Mouse (Mus musculus) bone marrow, adult 2 months (tissue): Measurements from ENCODE around the gene Snx3. TPM values are rescaled to one million over a fixed set of nuclear protein-coding genes. Genes with fewer than 3 reads are reported as not detected.

Experiments
- H3K27ac ChIP-seq: fragments of 200-500 bp; 2 replicates; pipeline ENCODE4 v1.5.1; 2012; ENCODE audit warnings: low read depth, mild to moderate bottlenecking, control low read depth, inconsistent platforms, low read length; ENCODE audit not compliant: control insufficient read depth, poor library complexity, insufficient read depth
- H3K4me1 ChIP-seq: fragments of 200-500 bp; 2 replicates; pipeline ENCODE4 v1.6.1; 2011; ENCODE audit warnings: low read length; ENCODE audit not compliant: control insufficient read depth, insufficient read depth
- H3K4me3 ChIP-seq: fragments of 200-500 bp; replicated peaks from 2 replicates; pipeline ENCODE3; 2011; ENCODE audit warnings: mild to moderate bottlenecking, low read depth, low read length, control low read depth; ENCODE audit not compliant: control insufficient read depth
- CTCF ChIP-seq: fragments of 200-500 bp; IDR thresholded peaks from 2 replicates; pipeline ENCODE4 v1.5.1; 2011; ENCODE audit warnings: low read length, control low read depth; ENCODE audit not compliant: control insufficient read depth, insufficient read depth
- POLR2A ChIP-seq: fragments of 200-500 bp; IDR thresholded peaks from 2 replicates; pipeline ENCODE4 v1.6.1; 2011; ENCODE audit warnings: low read depth, mild to moderate bottlenecking, control low read depth, low read length, borderline replicate concordance; ENCODE audit not compliant: control insufficient read depth
- WGBS: fragments of 180-500 bp; shearing (Covaris S2); methylation state at CpG from one replicate; pipeline ENCODE4 v1.1.7; 2018; 5-methylcytosine and 5-hydroxymethylcytosine counted together
- polyA plus RNA-seq: library from polyadenylated mRNA; stranded (reverse); fragments of >200 nt; gene quantifications from 2 replicates; pipeline ENCODE4 v1.2.4, GENCODE M21; 2011; ENCODE audit warnings: low replicate concordance; ENCODE audit not compliant: missing spikeins, insufficient read depth, insufficient read length

The Snx3 gene
- polyA plus RNA-seq, 1 experiment, result 54.6 TPM

GRCm38 (mm10) chr10:42501161-42501560 is 669 bp upstream of the Snx3 start:
- H3K4me3 ChIP-seq, result peak overlapping the region; percentile 32
- WGBS, result 68% methylated on average over 5 of the region's 5 CpGs
- H3K4me1 ChIP-seq, result peaks cover 1% of the 10 kb centered on the region; the same call in 1 of the 2 replicates

GRCm38 (mm10) chr10:42502349-42503111 is 700 bp downstream of the Snx3 start:
- TF ChIP-seq POLR2A, result no peak
- TF ChIP-seq CTCF, result no peak
- H3K4me1 ChIP-seq, result peaks cover 1% of the 10 kb centered on the region; the same call in 1 of the 2 replicates
- H3K27ac ChIP-seq, result peak overlapping the region; percentile 97
- peak overlapping the region; percentile 85 for H3K4me3 ChIP-seq
- WGBS, result under 1% methylated on average over 55 of the region's 55 CpGs

More at GRCm38 (mm10) chr10:42501161-42501560, 669 bp upstream of the Snx3 start:
- TF ChIP-seq POLR2A (no peak), CTCF (no peak)
- peak overlapping the region; percentile 97 for H3K27ac ChIP-seq

GRCm38 (mm10) chr10:42504096-42504710 is 2.4 kb downstream of the Snx3 start:
- Histone ChIP-seq H3K4me3 (peak overlapping the region; percentile 9), H3K4me1 (peaks cover 1% of the 10 kb centered on the region; the same call in 1 of the 2 replicates), H3K27ac (no peak overlapping the region)
- whole genome bisulfite sequencing, result 45% methylated on average over 10 of the region's 10 CpGs
- TF ChIP-seq POLR2A (no peak), CTCF (0 out of 2 replicates have a peak, but pooled peaks have one; percentile 2)

- Histone ChIP-seq H3K27ac (no peak overlapping the region), H3K4me1 (peaks cover 1% of the 10 kb centered on the region; the same call in 1 of the 2 replicates), H3K4me3 (no peak overlapping the region)
- TF ChIP-seq CTCF, result no peak
- no peak for TF ChIP-seq POLR2A
- 83% methylated on average over 6 of the region's 6 CpGs for WGBS
These were observed 8.3 kb downstream of the Snx3 start for GRCm38 (mm10) chr10:42510141-42510540.

GRCm38 (mm10) chr10:42511184-42512135 is 9.6 kb downstream of the Snx3 start:
- Histone ChIP-seq H3K4me1 (peaks cover 1% of the 10 kb centered on the region; the same call in 1 of the 2 replicates), H3K4me3 (no peak overlapping the region), H3K27ac (no peak overlapping the region)
- WGBS, result 69% methylated on average over 6 of the region's 6 CpGs
- TF ChIP-seq POLR2A (no peak), CTCF (no peak)

GRCm38 (mm10) chr10:42514125-42514524 is 12.3 kb downstream of the Snx3 start:
- Histone ChIP-seq H3K27ac (no peak overlapping the region), H3K4me3 (no peak overlapping the region), H3K4me1 (peaks cover 1% of the 10 kb centered on the region; the same call in 1 of the 2 replicates)
- TF ChIP-seq POLR2A, result no peak

- no peak for TF ChIP-seq CTCF
- no peak overlapping the region for H3K27ac ChIP-seq
- no peak overlapping the region for H3K4me3 ChIP-seq
- no peaks in the 10 kb centered on the region; the same call in 1 of the 2 replicates for H3K4me1 ChIP-seq
- WGBS, result 75% methylated on average over 8 of the region's 8 CpGs
These were observed 16.5 kb downstream of the Snx3 start for GRCm38 (mm10) chr10:42518363-42518762.

- no peak for TF ChIP-seq POLR2A
- TF ChIP-seq CTCF, result no peak
- Histone ChIP-seq H3K4me1 (no peaks in the 10 kb centered on the region; the same call in 1 of the 2 replicates), H3K27ac (no peak overlapping the region), H3K4me3 (no peak overlapping the region)
- WGBS, result 56% methylated on average over 5 of the region's 5 CpGs
These were observed 19.6 kb downstream of the Snx3 start for GRCm38 (mm10) chr10:42521315-42521981.
